Comparison of ENCODE assay signal across 33 mouse cellular contexts in genomic region chr15:86257916-86258685, GRCm38 (mm10). TPM values are rescaled to one million over a fixed set of nuclear protein-coding genes. Genes with fewer than 3 reads are reported as not detected.
DNase-seq lines count a peak whose midpoint lies in the region; ATAC-seq and TF ChIP-seq lines count a peak whose summit lies in the region.
"Had no signal": no experiment of that assay in that cellular context is flagged by ENCODE, and none has a peak within 500 bp of the region (broad histone marks: within the 10 kb centered on the region; RNA-seq: fewer than 3 reads in every experiment).

No protein-coding gene starts in this region.

- H3K9ac ChIP-seq in stomach, postnatal 0 days (ENCODE audit: low read length) = no peak overlapping the region
- H3K9ac ChIP-seq: embryonic facial prominence, embryonic 12.5 days; heart, embryonic 13.5 days; hindbrain, embryonic 13.5 days; limb, embryonic 15.5 days; liver, embryonic 13.5 days; stomach, embryonic 15.5 days had no signal

- TF ChIP-seq POLR2A in bone marrow, adult 2 months (IDR thresholded peaks at IDR 0.05; ENCODE audit: borderline replicate concordance, control insufficient read depth, low read depth, low read length) = no peak

- no peaks in the 10 kb centered on the region for H3K36me3 ChIP-seq in stomach, postnatal 0 days (ENCODE audit: control insufficient read depth, insufficient read depth, low read length)
- H3K36me3 ChIP-seq: embryonic facial prominence, embryonic 12.5 days; hindbrain, embryonic 13.5 days; liver, embryonic 13.5 days; midbrain, embryonic 10.5 days; stomach, embryonic 15.5 days had no signal

- no peak for DNase-seq in layer of hippocampus, adult 2 months (ENCODE audit: low spot score in 2 of 2)
- DNase-seq in layer of hippocampus, adult 8-10 months (ENCODE audit: low spot score in 2 of 2) = no peak
- DNase-seq in 3134 (ENCODE audit: extremely low read depth, insufficient read length, low spot score) = peak; percentile 60
- DNase-seq in c-Kit-positive CD71-positive TER-119-positive erythroid progenitor cells, embryonic 14.5 days (ENCODE audit: low spot score) = no peak
- DNase-seq in stomach, postnatal 0 days (ENCODE audit: low spot score) = no peak
- DNase-seq: adrenal gland, adult 2 months; adrenal gland, postnatal 36 days; cerebellum, adult 8-10 months; embryo, embryonic 11 days; gastrocnemius, adult 2 months; gastrocnemius, postnatal 36 days; heart, postnatal 14 days; kidney, adult 8-10 months; kidney, postnatal 14 days; left cerebral cortex, postnatal 4 days; liver, embryonic 13.5 days; lung, adult 18-20 months; lung, postnatal 4 days; retina, postnatal 1 day; right cerebral cortex, postnatal 25 days had no signal

- 13% methylated on average over 9 of the region's 9 CpGs for WGBS in bone marrow, adult 2 months
- 78% methylated on average over 9 of the region's 9 CpGs for WGBS in stomach, postnatal 0 days

- H3K27me3 ChIP-seq in stomach, postnatal 0 days (ENCODE audit: control insufficient read depth, insufficient read depth, low read length) = no peaks in the 10 kb centered on the region
- H3K27me3 ChIP-seq: CH12.LX; embryonic facial prominence, embryonic 12.5 days; heart, embryonic 13.5 days; hindbrain, embryonic 13.5 days; limb, embryonic 15.5 days; liver, embryonic 13.5 days; stomach, embryonic 15.5 days had no signal

- TF ChIP-seq CTCF in layer of hippocampus, adult 2 months (conservative IDR thresholded peaks at IDR 0.05) = no peak
- TF ChIP-seq CTCF in bone marrow, adult 2 months (IDR thresholded peaks at IDR 0.05; ENCODE audit: control insufficient read depth, insufficient read depth, low read length) = no peak
- no peak for TF ChIP-seq CTCF in stomach, postnatal 0 days (IDR thresholded peaks at IDR 0.05; ENCODE audit: low read depth)

- peak overlapping the region; percentile 28; the same call in 1 of the 2 replicates for H3K27ac ChIP-seq in layer of hippocampus, adult 2 months
- 0 out of 2 replicates have a peak overlapping the region, but pooled peaks have one; percentile 2 for H3K27ac ChIP-seq in bone marrow, adult 2 months (ENCODE audit: control insufficient read depth, insufficient read depth, low read depth, low read length, poor library complexity)
- no peak overlapping the region for H3K27ac ChIP-seq in stomach, postnatal 0 days (replicated peaks)
- H3K27ac ChIP-seq: embryonic facial prominence, embryonic 12.5 days; gastrocnemius, adult 2 months; heart, embryonic 13.5 days; limb, embryonic 15.5 days; liver, embryonic 13.5 days; midbrain, embryonic 10.5 days; stomach, embryonic 15.5 days had no signal

- H3K4me2 ChIP-seq in stomach, postnatal 0 days (replicated peaks; ENCODE audit: low read depth) = no peak overlapping the region
- H3K4me2 ChIP-seq: embryonic facial prominence, embryonic 12.5 days; heart, embryonic 13.5 days; hindbrain, embryonic 13.5 days; limb, embryonic 15.5 days; liver, embryonic 13.5 days; stomach, embryonic 15.5 days had no signal

- H3K9me3 ChIP-seq in stomach, postnatal 0 days (ENCODE audit: control insufficient read depth, low read length) = no peaks in the 10 kb centered on the region
- H3K9me3 ChIP-seq: embryonic facial prominence, embryonic 12.5 days; heart, embryonic 13.5 days; hindbrain, embryonic 13.5 days; limb, embryonic 15.5 days; liver, embryonic 13.5 days; midbrain, embryonic 10.5 days; stomach, embryonic 15.5 days had no signal

- peaks cover 4% of the 10 kb centered on the region; the same call in 1 of the 2 replicates for H3K4me1 ChIP-seq in bone marrow, adult 2 months (ENCODE audit: control insufficient read depth, insufficient read depth, low read length)
- H3K4me1 ChIP-seq in stomach, postnatal 0 days (replicated peaks; ENCODE audit: control insufficient read depth, insufficient read depth) = no peaks in the 10 kb centered on the region
- H3K4me1 ChIP-seq: embryonic facial prominence, embryonic 12.5 days; liver, embryonic 13.5 days; stomach, embryonic 15.5 days had no signal

- TF ChIP-seq EP300 in stomach, postnatal 0 days (optimal IDR thresholded peaks at IDR 0.05) = no peak

- ATAC-seq in megakaryocyte, adult 5-6 weeks (ENCODE audit: poor library complexity, severe bottlenecking) = peak; percentile 67
- ATAC-seq in stomach, postnatal 0 days (ENCODE audit: low FRiP score, low TSS enrichment) = no peak
- ATAC-seq: activated CD4-positive, CD25-positive, alpha-beta regulatory T cell, adult 4 months; forebrain, embryonic 14.5 days; intestine, embryonic 16.5 days; lung, postnatal 0 days had no signal

- no peak overlapping the region for H3K4me3 ChIP-seq in layer of hippocampus, adult 2 months
- no peak overlapping the region for H3K4me3 ChIP-seq in bone marrow, adult 2 months (replicated peaks; ENCODE audit: control insufficient read depth, low read depth, low read length)
- no peak overlapping the region for H3K4me3 ChIP-seq in stomach, postnatal 0 days (ENCODE audit: low read depth, low read length)
- H3K4me3 ChIP-seq: embryonic facial prominence, embryonic 12.5 days; gastrocnemius, adult 2 months; heart, embryonic 13.5 days; hindbrain, embryonic 13.5 days; limb, embryonic 15.5 days; liver, embryonic 13.5 days; midbrain, embryonic 10.5 days; stomach, embryonic 15.5 days had no signal

RNA-seq across cellular contexts. Expression of gene Tbc1d22a, which starts 43.8 kb away (rescaled TPM):
- total RNA-seq in layer of hippocampus, adult 2 months (2021) = 10 to 100 TPM; 33.2 to 34.7 TPM
- total RNA-seq in layer of hippocampus, adult 8-10 months (2022) = 10 to 100 TPM; 28.8 to 37.3 (median 34.8) TPM
- 5.2 and 16.3 TPM in 2 replicates for polyA plus RNA-seq in bone marrow, adult 2 months (2011; ENCODE audit: insufficient read depth, insufficient read length, low replicate concordance, missing spikeins)
- 12.9 and 13.3 TPM in 2 replicates for total RNA-seq in megakaryocyte, adult 5-6 weeks (2015)
- 19.0 and 24.1 TPM in 2 replicates for total RNA-seq in megakaryocyte, adult 5-6 weeks (2017)
- polyA plus RNA-seq in stomach, postnatal 0 days (2015; fragmentation: Nextera tagmentation; extraction: Ambion mirVana) = 8.7 TPM in 2 replicates
